Mouse (Mus musculus) liver, embryonic 14.5 days (tissue): ENCODE results near the gene Arl4d. TPM values are rescaled to one million over a fixed set of nuclear protein-coding genes. Genes with fewer than 3 reads are reported as not detected.

ENCODE experiments used
- ATAC-seq: fragments of 200-750 bp; cut with Nextera tagmentation; 2 replicates; pipeline ENCODE4 v1.8.0; 2017; ENCODE audit warnings: moderate number of reproducible peaks, mild to moderate bottlenecking, moderate library complexity; ENCODE audit not compliant: insufficient read depth
- DNase-seq, 3 experiments: peaks; one replicate each; pipeline ENCODE4 v3.0.0-alpha.2; 2012 to 2013; ENCODE audit warnings: low read depth in 3 of 3, low spot score in 3 of 3
- H3K27ac ChIP-seq: fragments of 300-500 bp; sonication (generic); 2 replicates; pipeline ENCODE4 v1.5.1; 2014; ENCODE audit warnings: moderate library complexity, mild to moderate bottlenecking, control low read depth, inconsistent platforms
- H3K27me3 ChIP-seq: fragments of 300-500 bp; sonication (generic); 2 replicates; pipeline ENCODE4 v1.6.1; 2014; ENCODE audit warnings: mild to moderate bottlenecking, low read length, moderate library complexity; ENCODE audit not compliant: control insufficient read depth, insufficient read depth
- H3K36me3 ChIP-seq: fragments of 300-500 bp; sonication (generic); replicated peaks from 2 replicates; pipeline ENCODE4 v1.6.1; 2014; ENCODE audit warnings: low read depth; ENCODE audit not compliant: control insufficient read depth, insufficient read depth
- H3K4me1 ChIP-seq, 2 experiments: fragments of 200-500 bp in 1 of 2; fragments of 300-500 bp in 1 of 2; sonication (generic) in 1 of 2; replicated peaks; 2 replicates each; pipeline ENCODE4 v1.6.1; 2012 to 2014; ENCODE audit warnings: antibody characterized with exemption in 1 of 2, inconsistent platforms in 1 of 2, low read length in 1 of 2; ENCODE audit not compliant: control insufficient read depth in 2 of 2, insufficient read depth in 2 of 2
- H3K4me2 ChIP-seq: fragments of 300-500 bp; sonication (generic); 2 replicates; pipeline ENCODE4 v1.6.1; 2014; ENCODE audit warnings: low read depth, mild to moderate bottlenecking, control low read depth, moderate library complexity
- H3K4me3 ChIP-seq, 2 experiments: fragments of 200-500 bp in 1 of 2; fragments of 300-500 bp in 1 of 2; sonication (generic) in 1 of 2; 2 replicates each; pipeline ENCODE4 v1.5.1; 2012 to 2014; ENCODE audit warnings: low read depth in 2 of 2, low read length in 2 of 2, mild to moderate bottlenecking in 2 of 2, control low read depth in 1 of 2, inconsistent platforms in 1 of 2, moderate library complexity in 1 of 2; ENCODE audit not compliant: insufficient read depth in 1 of 2
- H3K9ac ChIP-seq: fragments of 300-500 bp; sonication (generic); replicated peaks from 2 replicates; pipeline ENCODE4 v1.6.1; 2014; ENCODE audit warnings: mild to moderate bottlenecking, control low read depth, moderate library complexity
- H3K9me3 ChIP-seq: fragments of 300-500 bp; sonication (generic); 2 replicates; pipeline ENCODE4 v1.6.1; 2016; ENCODE audit warnings: low read length, mixed read lengths; ENCODE audit not compliant: control insufficient read depth
- CTCF ChIP-seq: IDR thresholded peaks from 2 replicates; pipeline ENCODE4 v1.5.1; 2016; ENCODE audit warnings: antibody characterized with exemption, low read depth, control low read depth
- EP300 ChIP-seq: IDR thresholded peaks from 2 replicates; pipeline ENCODE4 v1.6.1; 2016; ENCODE audit warnings: antibody characterized with exemption, low read depth
- WGBS: fragments of 180-500 bp; shearing (Covaris S2); extraction: QIAGEN DNeasy Blood & Tissue Kit; methylation state at CpG from one replicate; pipeline ENCODE4 v1.1.7; 2014; ENCODE audit not compliant: insufficient replicate concordance; 5-methylcytosine and 5-hydroxymethylcytosine counted together
- polyA plus RNA-seq, 2 experiments: library from polyadenylated mRNA; depleted of rRNA in 1 of 2; stranded (reverse) in 1 of 2; unstranded in 1 of 2; fragments of >200 nt; fragmentation: Nextera tagmentation in 1 of 2; extraction: Ambion mirVana in 1 of 2; gene quantifications; 2 replicates each; pipeline versions ENCODE4 v1.2.1 to v1.2.3; 2012 to 2014

The Arl4d gene
- polyA plus RNA-seq, 2 experiments, result 0.46 to 0.84 TPM

DNA sequence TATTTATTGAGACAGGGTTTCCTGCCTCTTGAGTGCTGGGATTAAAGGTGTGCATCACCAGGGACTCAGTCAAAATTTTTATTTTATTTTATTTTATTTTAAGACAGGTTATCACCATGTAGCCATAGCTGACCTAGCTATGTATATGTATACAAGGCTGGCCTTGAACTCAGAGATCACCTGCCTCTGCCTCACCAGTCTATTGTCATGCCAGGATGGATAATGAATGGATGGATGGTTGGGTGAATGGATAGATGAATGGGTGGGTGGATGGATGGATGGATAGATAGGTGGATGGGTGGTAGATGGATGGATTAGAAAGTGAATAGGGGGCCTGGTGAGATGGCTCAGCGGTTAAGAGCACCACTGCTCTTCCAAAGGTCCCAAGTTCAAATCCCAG is 16.6 kb downstream of the Arl4d start:
- Histone ChIP-seq H3K4me2 (no peak overlapping the region), H3K9ac (no peak overlapping the region), H3K9me3 (no peaks in the 10 kb centered on the region), H3K27ac (no peak overlapping the region), H3K27me3 (no peaks in the 10 kb centered on the region), H3K4me1 (no peaks in the 10 kb centered on the region), H3K36me3 (no peaks in the 10 kb centered on the region), H3K4me3 (no peak overlapping the region)
- TF ChIP-seq EP300, result no peak
- TF ChIP-seq CTCF, result no peak
- 67% methylated on average over 1 of the region's 1 CpGs for WGBS
- DNase-seq (no peak), ATAC-seq (no peak)

DNA sequence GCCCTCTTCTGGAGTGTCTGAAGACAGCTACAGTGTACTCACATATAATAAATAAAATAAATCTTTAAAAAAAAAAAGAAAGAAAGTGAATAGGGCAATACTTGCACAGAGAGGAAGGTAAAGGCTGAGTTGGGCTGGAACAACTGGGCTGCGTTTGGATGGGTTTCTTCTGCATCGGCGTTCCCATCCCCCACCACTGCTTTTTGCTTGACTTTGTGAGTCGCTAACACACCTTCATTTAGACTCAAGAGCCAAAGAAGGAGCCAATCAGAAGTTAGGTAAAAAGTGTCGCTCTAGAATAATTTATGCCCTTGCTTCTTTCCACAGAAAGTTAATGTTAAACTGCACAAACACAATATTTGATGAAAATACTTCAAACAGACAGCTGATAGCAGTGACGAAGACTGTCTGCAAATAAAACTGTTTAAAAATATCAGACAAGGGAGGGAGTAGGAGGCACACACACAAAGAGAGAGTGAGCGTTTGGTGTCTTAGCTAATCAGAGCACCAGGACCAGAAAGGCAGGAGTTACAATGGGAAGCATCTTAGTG is 17.1 kb downstream of the Arl4d start:
- no peak for TF ChIP-seq CTCF
- no peak for TF ChIP-seq EP300
- H3K4me1 ChIP-seq, result no peaks in the 10 kb centered on the region
- no peak for DNase-seq
- H3K27me3 ChIP-seq, result no peaks in the 10 kb centered on the region
- H3K9me3 ChIP-seq, result no peaks in the 10 kb centered on the region
- WGBS, result 66% methylated on average over 7 of the region's 7 CpGs
- no peaks in the 10 kb centered on the region for H3K36me3 ChIP-seq
- ATAC-seq, result no peak
- no peak overlapping the region for H3K9ac ChIP-seq
- H3K4me3 ChIP-seq, result no peak overlapping the region
- H3K4me2 ChIP-seq, result no peak overlapping the region
- no peak overlapping the region for H3K27ac ChIP-seq

DNA sequence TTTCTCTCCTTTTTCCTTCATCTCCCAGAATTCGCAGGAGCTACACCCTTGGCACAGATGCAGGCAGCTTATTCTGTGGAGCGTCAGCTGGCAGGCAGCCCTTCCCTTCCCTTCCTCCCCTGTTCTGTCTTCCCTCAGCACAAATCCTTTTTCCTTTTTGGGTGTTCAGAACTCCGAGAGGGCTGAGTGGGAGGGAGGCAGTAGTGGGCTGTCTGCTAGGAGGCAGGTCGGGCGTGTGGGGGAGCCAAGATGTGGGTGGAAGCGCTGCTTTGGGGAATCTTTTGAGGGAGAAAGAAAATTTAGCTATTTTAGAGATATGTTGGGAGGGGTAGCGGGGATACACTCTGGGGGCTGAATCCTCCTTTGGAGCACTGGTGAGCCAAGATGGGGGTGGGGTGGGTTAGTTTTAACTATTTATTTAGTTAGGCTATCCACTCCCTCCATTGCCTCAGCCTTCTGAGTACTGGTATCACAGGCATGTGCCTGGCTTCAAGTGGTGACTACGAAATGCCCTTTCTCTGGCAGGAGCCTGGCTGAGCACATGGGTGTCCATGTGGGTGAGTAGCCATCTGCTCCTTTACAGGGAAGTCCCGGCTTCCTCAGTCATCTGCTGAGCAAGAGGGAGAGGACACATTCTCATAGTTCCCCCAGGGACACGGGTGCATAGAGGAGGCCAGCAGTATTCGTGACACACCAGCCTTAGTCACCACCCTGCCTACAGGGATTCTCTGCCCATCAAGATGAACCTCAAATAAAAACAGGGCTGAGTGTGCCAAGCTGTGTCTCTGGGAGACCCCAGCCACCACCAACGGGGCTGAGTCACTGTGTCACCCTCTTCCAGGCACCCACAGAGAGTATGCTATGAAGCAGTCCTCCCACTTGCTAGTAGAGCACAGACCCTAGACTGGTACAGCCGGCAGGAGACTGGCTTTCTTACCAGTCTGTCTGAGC is 22.3 kb downstream of the Arl4d start:
- ATAC-seq, result no peak
- no peak for DNase-seq
- WGBS, result 61% methylated on average over 13 of the region's 13 CpGs
- Histone ChIP-seq H3K4me3 (no peak overlapping the region), H3K27me3 (no peaks in the 10 kb centered on the region), H3K9ac (no peak overlapping the region), H3K9me3 (no peaks in the 10 kb centered on the region), H3K27ac (no peak overlapping the region), H3K4me1 (no peaks in the 10 kb centered on the region), H3K36me3 (no peaks in the 10 kb centered on the region), H3K4me2 (no peak overlapping the region)
- no peak for TF ChIP-seq EP300
- TF ChIP-seq CTCF, result no peak

DNA sequence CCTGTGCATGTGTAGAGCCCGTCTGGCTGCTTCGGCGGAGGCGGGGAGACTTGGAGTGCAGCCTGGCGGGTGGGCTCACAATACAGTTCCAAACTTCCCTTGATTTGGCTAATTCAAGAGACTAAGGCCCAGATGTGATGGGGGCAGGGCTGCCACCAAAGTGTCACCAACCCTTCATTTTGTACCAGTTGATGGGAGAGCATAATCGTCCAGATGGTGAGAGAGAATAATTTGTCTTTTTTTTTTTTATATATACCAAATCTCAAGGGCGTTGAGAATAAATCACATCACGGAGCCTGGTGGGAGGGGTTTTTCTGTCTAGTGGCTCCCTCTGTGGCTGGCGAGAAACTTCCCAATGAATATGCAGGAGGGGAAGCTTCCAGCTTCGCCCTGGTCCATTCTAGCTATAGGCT is 24.4 kb downstream of the Arl4d start:
- ATAC-seq, result no peak
- H3K4me3 ChIP-seq, result no peak overlapping the region
- H3K36me3 ChIP-seq, result no peaks in the 10 kb centered on the region
- H3K9me3 ChIP-seq, result no peaks in the 10 kb centered on the region
- DNase-seq, result no peak
- 59% methylated on average over 10 of the region's 10 CpGs for WGBS
- H3K27ac ChIP-seq, result no peak overlapping the region
- TF ChIP-seq CTCF (no peak), EP300 (no peak)
- no peaks in the 10 kb centered on the region for H3K4me1 ChIP-seq
- no peaks in the 10 kb centered on the region for H3K27me3 ChIP-seq
- no peak overlapping the region for H3K9ac ChIP-seq
- H3K4me2 ChIP-seq, result no peak overlapping the region

DNA sequence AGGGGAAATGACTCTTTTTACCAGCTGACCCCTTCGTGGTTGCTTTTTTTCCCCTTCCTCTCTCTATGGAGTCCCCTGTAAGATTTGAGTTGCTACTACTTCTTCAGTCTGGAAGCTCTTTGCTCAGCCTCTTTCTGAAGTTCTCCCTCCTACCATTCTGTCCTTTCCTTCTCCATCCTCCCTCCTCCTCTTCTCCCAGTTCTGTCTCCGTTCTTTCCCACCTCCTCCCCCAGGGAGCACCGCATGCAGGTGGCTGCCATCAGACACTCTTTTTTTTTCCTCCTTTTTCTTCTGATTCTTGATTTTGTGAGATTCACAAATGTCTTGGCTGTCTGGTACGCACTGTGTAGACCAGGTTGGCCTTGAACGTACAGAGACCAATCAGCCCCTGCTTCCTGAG is 25.0 kb downstream of the Arl4d start:
- H3K27me3 ChIP-seq, result no peaks in the 10 kb centered on the region

More for the DNA sequence above, 25.0 kb downstream of the Arl4d start:
- WGBS, result 57% methylated on average over 5 of the region's 5 CpGs
- H3K36me3 ChIP-seq, result no peaks in the 10 kb centered on the region
- no peak overlapping the region for H3K9ac ChIP-seq
- H3K4me1 ChIP-seq, result peaks cover under 1 to 1% of the 10 kb centered on the region in 2 experiments
- DNase-seq (no peak), ATAC-seq (no peak)
- no peak overlapping the region for H3K4me3 ChIP-seq
- H3K27ac ChIP-seq, result no peak overlapping the region
- H3K9me3 ChIP-seq, result no peaks in the 10 kb centered on the region
- TF ChIP-seq EP300, result no peak
- TF ChIP-seq CTCF, result no peak
- no peak overlapping the region for H3K4me2 ChIP-seq
